Mouse (Mus musculus): ENCODE measurements around the gene Uba1. TPM values are rescaled to one million over a fixed set of nuclear protein-coding genes. Genes with fewer than 3 reads are reported as not detected.

Uba1 gene
- polyA plus RNA-seq, 1 experiment from 2014 or later = 185 TPM

Other genes starting within 250 kb of the Uba1 start
- gene Jade3, start 232.6 kb upstream of the Uba1 start, polyA plus RNA-seq (2015; fragmentation: Nextera tagmentation; extraction: Ambion mirVana) = 8.3 and 11.3 TPM in 2 replicates
- gene Rgn, start 108.5 kb upstream of the Uba1 start, polyA plus RNA-seq (2015; fragmentation: Nextera tagmentation; extraction: Ambion mirVana) = 47.6 and 49.7 TPM in 2 replicates
- 52.7 and 57.8 TPM in 2 replicates for gene Rbm10, start 40.8 kb upstream of the Uba1 start, polyA plus RNA-seq (2015; fragmentation: Nextera tagmentation; extraction: Ambion mirVana)
- gene Ndufb11, start 40.7 kb upstream of the Uba1 start, polyA plus RNA-seq (2015; fragmentation: Nextera tagmentation; extraction: Ambion mirVana) = 251 and 275 TPM in 2 replicates
- 102 and 104 TPM in 2 replicates for gene Cdk16, start 29.6 kb downstream of the Uba1 start, polyA plus RNA-seq (2015; fragmentation: Nextera tagmentation; extraction: Ambion mirVana)
- 27.9 and 28.4 TPM in 2 replicates for gene Usp11, start 45.6 kb downstream of the Uba1 start, polyA plus RNA-seq (2015; fragmentation: Nextera tagmentation; extraction: Ambion mirVana)
- gene Araf, start 139.5 kb downstream of the Uba1 start, polyA plus RNA-seq (2015; fragmentation: Nextera tagmentation; extraction: Ambion mirVana) = 97.5 and 110 TPM in 2 replicates
- 18.2 and 20.0 TPM in 2 replicates for gene Timp1, start 211.8 kb downstream of the Uba1 start, polyA plus RNA-seq (2015; fragmentation: Nextera tagmentation; extraction: Ambion mirVana)

Measured in intestine, embryonic 15.5 days (tissue).